ENCODE assay signal across 25 mouse cellular contexts in the genomic region with DNA sequence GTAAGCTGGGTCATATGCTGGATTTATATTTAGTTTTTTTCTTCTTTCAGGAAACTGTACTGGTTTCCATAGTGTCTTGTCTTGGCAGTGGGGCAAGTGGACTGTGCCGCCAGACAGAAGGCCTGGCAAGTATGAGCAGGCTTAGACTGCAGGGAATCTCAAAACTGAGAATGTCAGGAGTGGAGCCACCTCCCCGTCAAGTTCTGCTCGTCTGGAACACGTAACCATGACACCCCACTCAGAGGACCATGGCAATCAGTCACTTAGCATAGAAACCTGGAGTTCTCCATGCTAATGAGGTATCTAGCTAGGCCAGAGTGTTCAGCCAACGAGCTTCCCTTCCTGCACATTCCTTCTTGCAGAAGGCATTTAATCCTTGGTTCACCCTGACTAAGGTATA. TPM values are rescaled to one million over a fixed set of nuclear protein-coding genes. Genes with fewer than 3 reads are reported as not detected.
A peak's percentile ranks its signal among the peaks of the same experiment; 100 is the strongest.
DNase-seq lines count a peak whose midpoint lies in the region; ATAC-seq lines count a peak whose summit lies in the region.
"Had no signal": no experiment of that assay in that cellular context is flagged by ENCODE, and none has a peak within 500 bp of the region (broad histone marks: within the 10 kb centered on the region; RNA-seq: fewer than 3 reads in every experiment).

No protein-coding gene starts in this region.

- H3K27me3 ChIP-seq in hindbrain, embryonic 16.5 days (replicated peaks; ENCODE audit: control insufficient read depth, insufficient read depth, low read length) = no peaks in the 10 kb centered on the region
- H3K27me3 ChIP-seq in hindbrain, embryonic 14.5 days (ENCODE audit: control insufficient read depth, insufficient read depth, low read length) = no peaks in the 10 kb centered on the region
- 0 out of 2 replicates have a peak, but pooled peaks cover 4% of the 10 kb centered on the region for H3K27me3 ChIP-seq in liver, embryonic 12.5 days (replicated peaks)
- no peaks in the 10 kb centered on the region for H3K27me3 ChIP-seq in liver, embryonic 11.5 days (replicated peaks; ENCODE audit: control insufficient read depth, insufficient read depth, low read length)
- H3K27me3 ChIP-seq: intestine, embryonic 15.5 days; liver, embryonic 15.5 days; lung, embryonic 15.5 days had no signal

- 57% methylated on average over 5 of the region's 5 CpGs for WGBS in hindbrain, embryonic 16.5 days
- WGBS in hindbrain, embryonic 14.5 days = 56% methylated on average over 5 of the region's 5 CpGs
- 69% methylated on average over 5 of the region's 5 CpGs for WGBS in liver, embryonic 12.5 days (ENCODE audit: insufficient replicate concordance)
- WGBS in liver, embryonic 11.5 days = 76% methylated on average over 5 of the region's 5 CpGs

- no peak overlapping the region for H3K27ac ChIP-seq in hindbrain, embryonic 16.5 days (ENCODE audit: low read depth, low read length)
- H3K27ac ChIP-seq in hindbrain, embryonic 14.5 days = no peak overlapping the region
- H3K27ac ChIP-seq in liver, embryonic 12.5 days = peak overlapping the region; percentile 40; the same call in 1 of the 2 replicates
- no peak overlapping the region for H3K27ac ChIP-seq in liver, embryonic 11.5 days (ENCODE audit: low read depth, low read length)
- H3K27ac ChIP-seq: embryonic facial prominence, embryonic 10.5 days; liver, embryonic 15.5 days; lung, embryonic 15.5 days had no signal

- no peak overlapping the region for H3K9ac ChIP-seq in hindbrain, embryonic 16.5 days (ENCODE audit: low read depth, low read length)
- no peak overlapping the region for H3K9ac ChIP-seq in hindbrain, embryonic 14.5 days
- no peak overlapping the region for H3K9ac ChIP-seq in liver, embryonic 12.5 days
- H3K9ac ChIP-seq in liver, embryonic 11.5 days (ENCODE audit: low read depth, low read length) = no peak overlapping the region
- H3K9ac ChIP-seq: intestine, embryonic 15.5 days; liver, embryonic 15.5 days; lung, embryonic 15.5 days had no signal

- H3K4me3 ChIP-seq in hindbrain, embryonic 16.5 days (ENCODE audit: low read length) = no peak overlapping the region
- no peak overlapping the region for H3K4me3 ChIP-seq in hindbrain, embryonic 14.5 days (replicated peaks; ENCODE audit: low read length)
- no peak overlapping the region for H3K4me3 ChIP-seq in liver, embryonic 12.5 days
- no peak overlapping the region for H3K4me3 ChIP-seq in liver, embryonic 11.5 days (ENCODE audit: low read depth, low read length)
- H3K4me3 ChIP-seq: embryonic facial prominence, embryonic 10.5 days; intestine, embryonic 15.5 days; liver, embryonic 15.5 days; lung, embryonic 15.5 days; megakaryocyte, embryonic 14.5 days had no signal

- DNase-seq in cerebellum, postnatal 10 days = peak; percentile 28 to 50
- DNase-seq in cerebellum, adult 9-10 months = no peak
- no peak for DNase-seq in hindbrain, embryonic 14.5 days (ENCODE audit: low spot score)
- DNase-seq in liver, embryonic 11.5 days (ENCODE audit: low spot score) = no peak
- DNase-seq in layer of hippocampus, postnatal 36 days = peak; percentile 5 to 14
- no peak for DNase-seq in gastrocnemius, postnatal 10 days
- DNase-seq: adrenal gland, postnatal 10 days; cerebellum, adult 8-10 months; kidney, adult 9 months; kidney, postnatal 14 days; lung, postnatal 36 days; right cerebral cortex, postnatal 14 days; thymus, postnatal 25 days had no signal

- peak; percentile 65 for ATAC-seq in hindbrain, embryonic 16.5 days
- no peak for ATAC-seq in hindbrain, embryonic 14.5 days (ENCODE audit: low FRiP score)
- no peak for ATAC-seq in liver, embryonic 12.5 days
- ATAC-seq in liver, embryonic 11.5 days (replicated peaks; ENCODE audit: low FRiP score) = no peak
- ATAC-seq: forebrain, embryonic 16.5 days; intestine, embryonic 15.5 days had no signal

- peaks cover 3% of the 10 kb centered on the region; the same call in 1 of the 2 replicates for H3K4me1 ChIP-seq in hindbrain, embryonic 16.5 days (ENCODE audit: control insufficient read depth, insufficient read depth, low read depth, low read length)
- H3K4me1 ChIP-seq in hindbrain, embryonic 14.5 days (replicated peaks; ENCODE audit: control insufficient read depth, insufficient read depth, low read length) = peaks cover 3% of the 10 kb centered on the region; the same call in 1 of the 2 replicates
- H3K4me1 ChIP-seq in liver, embryonic 12.5 days = no peaks in the 10 kb centered on the region
- no peaks in the 10 kb centered on the region; the same call in 1 of the 2 replicates for H3K4me1 ChIP-seq in liver, embryonic 11.5 days (replicated peaks; ENCODE audit: control insufficient read depth, insufficient read depth, low read length)
- H3K4me1 ChIP-seq: liver, embryonic 15.5 days had no signal

- H3K4me2 ChIP-seq in hindbrain, embryonic 16.5 days (ENCODE audit: low read length) = no peak overlapping the region
- no peak overlapping the region for H3K4me2 ChIP-seq in hindbrain, embryonic 14.5 days (replicated peaks)
- H3K4me2 ChIP-seq in liver, embryonic 12.5 days = no peak overlapping the region
- no peak overlapping the region for H3K4me2 ChIP-seq in liver, embryonic 11.5 days
- H3K4me2 ChIP-seq: heart, embryonic 11.5 days; intestine, embryonic 15.5 days; liver, embryonic 15.5 days; lung, embryonic 15.5 days had no signal

- no peaks in the 10 kb centered on the region for H3K36me3 ChIP-seq in hindbrain, embryonic 16.5 days (ENCODE audit: control insufficient read depth, insufficient read depth, low read length)
- H3K36me3 ChIP-seq in hindbrain, embryonic 14.5 days (replicated peaks; ENCODE audit: control insufficient read depth, insufficient read depth) = no peaks in the 10 kb centered on the region
- no peaks in the 10 kb centered on the region for H3K36me3 ChIP-seq in liver, embryonic 12.5 days
- no peaks in the 10 kb centered on the region for H3K36me3 ChIP-seq in liver, embryonic 11.5 days (ENCODE audit: control insufficient read depth, insufficient read depth, low read length)
- H3K36me3 ChIP-seq: embryonic facial prominence, embryonic 10.5 days; intestine, embryonic 15.5 days; liver, embryonic 15.5 days; lung, embryonic 15.5 days had no signal

- no peaks in the 10 kb centered on the region for H3K9me3 ChIP-seq in hindbrain, embryonic 16.5 days (ENCODE audit: control insufficient read depth, low read length)
- no peaks in the 10 kb centered on the region for H3K9me3 ChIP-seq in hindbrain, embryonic 14.5 days (ENCODE audit: control insufficient read depth, low read length)
- no peaks in the 10 kb centered on the region for H3K9me3 ChIP-seq in liver, embryonic 12.5 days (replicated peaks)
- no peaks in the 10 kb centered on the region for H3K9me3 ChIP-seq in liver, embryonic 11.5 days (ENCODE audit: control insufficient read depth, low read length)
- H3K9me3 ChIP-seq: embryonic facial prominence, embryonic 10.5 days; intestine, embryonic 15.5 days; liver, embryonic 15.5 days; lung, embryonic 15.5 days had no signal

RNA-seq across cellular contexts. Expression of a gene that starts 10.2 kb away (rescaled TPM):
- polyA plus RNA-seq in hindbrain, embryonic 16.5 days (2015; fragmentation: Nextera tagmentation; extraction: Ambion mirVana) = 7.9 and 14.8 TPM in 2 replicates
- polyA plus RNA-seq in hindbrain, embryonic 14.5 days (2014; fragmentation: Nextera tagmentation; extraction: Ambion mirVana) = 13.9 and 16.6 TPM in 2 replicates
- polyA plus RNA-seq in liver, embryonic 12.5 days (2016; fragmentation: Nextera tagmentation; extraction: Ambion mirVana) = 10.2 and 13.9 TPM in 2 replicates
- 21.7 and 22.5 TPM in 2 replicates for polyA plus RNA-seq in liver, embryonic 11.5 days (2014; fragmentation: Nextera tagmentation; extraction: Ambion mirVana)
- total RNA-seq in layer of hippocampus, postnatal 36 days (2021) = 10 to 100 TPM; 10.5 to 13.7 TPM
- 1 to 10 TPM; 6.7 to 8.6 TPM for total RNA-seq in gastrocnemius, postnatal 10 days (2021)
- total RNA-seq: common myeloid progenitor, adult 5-6 weeks; monocyte, adult 5-6 weeks; neutrophil, adult 5-6 weeks had no signal

Comparison
In these comparisons a context has a peak if more than half of its experiments do, and no peak if none do; other contexts are left out.
1. DNase-seq: peak in cerebellum, postnatal 10 days (2 of 2) and layer of hippocampus, postnatal 36 days (2 of 2); none in cerebellum, adult 9-10 months (single experiment), hindbrain, embryonic 14.5 days (single experiment), liver, embryonic 11.5 days (single experiment) and gastrocnemius, postnatal 10 days (single experiment).